Mouse (Mus musculus) forebrain, embryonic 15.5 days (tissue): ENCODE measurements at regions not wholly inside any gene's neighbourhood (a gene's known extent, or its start where the extent isn't known, plus 50 kb on each side); places are given as distances from the start of the nearest gene placed in this dataset.

ENCODE experiments used
- ATAC-seq: fragments of 200-750 bp; cut with Nextera tagmentation; replicated peaks from 2 replicates; pipeline ENCODE4 v1.8.0; 2017; ENCODE audit warnings: mild to moderate bottlenecking, moderate TSS enrichment, moderate library complexity
- H3K27ac ChIP-seq: fragments of 300-500 bp; sonication (generic); replicated peaks from 2 replicates; pipeline ENCODE4 v1.5.1; 2015; ENCODE audit warnings: mild to moderate bottlenecking, inconsistent platforms
- H3K27me3 ChIP-seq: fragments of 300-500 bp; sonication (generic); 2 replicates; pipeline ENCODE4 v1.6.1; 2015; ENCODE audit warnings: inconsistent platforms
- H3K36me3 ChIP-seq: fragments of 300-500 bp; sonication (generic); 2 replicates; pipeline ENCODE4 v1.6.1; 2015; ENCODE audit warnings: mild to moderate bottlenecking, inconsistent platforms
- H3K4me1 ChIP-seq: fragments of 300-500 bp; sonication (generic); 2 replicates; pipeline ENCODE4 v1.6.1; 2015; ENCODE audit warnings: inconsistent platforms
- H3K4me2 ChIP-seq: fragments of 300-500 bp; sonication (generic); replicated peaks from 2 replicates; pipeline ENCODE4 v1.6.1; 2015; ENCODE audit warnings: mild to moderate bottlenecking, inconsistent platforms
- H3K4me3 ChIP-seq: fragments of 300-500 bp; sonication (generic); 2 replicates; pipeline ENCODE4 v1.5.1; 2015; ENCODE audit warnings: mild to moderate bottlenecking, inconsistent platforms
- H3K9ac ChIP-seq: fragments of 300-500 bp; sonication (generic); replicated peaks from 2 replicates; pipeline ENCODE4 v1.6.1; 2015; ENCODE audit warnings: mild to moderate bottlenecking, inconsistent platforms
- H3K9me3 ChIP-seq: fragments of 300-500 bp; sonication (generic); 2 replicates; pipeline ENCODE4 v1.6.1; 2016; ENCODE audit warnings: inconsistent platforms
- WGBS: fragments of 180-500 bp; shearing (Covaris S2); methylation state at CpG from one replicate; pipeline ENCODE4 v1.1.7; 2015; ENCODE audit warnings: mixed read lengths; 5-methylcytosine and 5-hydroxymethylcytosine counted together

- no peaks in the 10 kb centered on the region for H3K27me3 ChIP-seq
- ATAC-seq: no peak
- H3K27ac ChIP-seq: no peak overlapping the region
- no peak overlapping the region for H3K9ac ChIP-seq
- no peaks in the 10 kb centered on the region for H3K36me3 ChIP-seq
- no peak overlapping the region for H3K4me2 ChIP-seq
- no peak overlapping the region for H3K4me3 ChIP-seq
- H3K4me1 ChIP-seq: peaks cover 20% of the 10 kb centered on the region
- H3K9me3 ChIP-seq: no peaks in the 10 kb centered on the region
- 74% methylated on average over 13 of the region's 13 CpGs for whole genome bisulfite sequencing
Observed at GRCm38 (mm10) chr13:113736468-113736867, 57.8 kb upstream of the Arl15 start.

- H3K27ac ChIP-seq: peak overlapping the region; percentile 92
- H3K9me3 ChIP-seq: no peaks in the 10 kb centered on the region
- no peak overlapping the region for H3K4me2 ChIP-seq
- no peak for ATAC-seq
- no peaks in the 10 kb centered on the region for H3K27me3 ChIP-seq
- no peak overlapping the region for H3K9ac ChIP-seq
- no peak overlapping the region for H3K4me3 ChIP-seq
- H3K36me3 ChIP-seq: no peaks in the 10 kb centered on the region
- 46% methylated on average over 18 of the region's 18 CpGs for WGBS
- peaks cover 22% of the 10 kb centered on the region for H3K4me1 ChIP-seq
Observed at GRCm38 (mm10) chr13:113735611-113736285, 58.6 kb upstream of the Arl15 start.

- H3K4me1 ChIP-seq: peaks cover 22% of the 10 kb centered on the region
- WGBS: 17% methylated on average over 5 of the region's 5 CpGs
- no peaks in the 10 kb centered on the region for H3K27me3 ChIP-seq
- peak overlapping the region; percentile 92 for H3K27ac ChIP-seq
- H3K9ac ChIP-seq: no peak overlapping the region
- no peaks in the 10 kb centered on the region for H3K36me3 ChIP-seq
- no peaks in the 10 kb centered on the region for H3K9me3 ChIP-seq
- no peak overlapping the region for H3K4me3 ChIP-seq
- ATAC-seq: peak; percentile 96
- H3K4me2 ChIP-seq: 0 out of 2 replicates have a peak overlapping the region, but pooled peaks have one; percentile 5
Observed at GRCm38 (mm10) chr13:113734134-113734794, 60.0 kb upstream of the Arl15 start.

- Histone ChIP-seq H3K4me3 (no peak overlapping the region), H3K9ac (no peak overlapping the region), H3K27ac (peak overlapping the region; percentile 92), H3K9me3 (no peaks in the 10 kb centered on the region), H3K4me2 (0 out of 2 replicates have a peak overlapping the region, but pooled peaks have one; percentile 5), H3K36me3 (no peaks in the 10 kb centered on the region), H3K4me1 (peaks cover 22% of the 10 kb centered on the region), H3K27me3 (no peaks in the 10 kb centered on the region)
- 52% methylated on average over 2 of the region's 2 CpGs for WGBS
- ATAC-seq: peak; percentile 30
Observed at GRCm38 (mm10) chr13:113733734-113734133, 60.6 kb upstream of the Arl15 start.

DNA sequence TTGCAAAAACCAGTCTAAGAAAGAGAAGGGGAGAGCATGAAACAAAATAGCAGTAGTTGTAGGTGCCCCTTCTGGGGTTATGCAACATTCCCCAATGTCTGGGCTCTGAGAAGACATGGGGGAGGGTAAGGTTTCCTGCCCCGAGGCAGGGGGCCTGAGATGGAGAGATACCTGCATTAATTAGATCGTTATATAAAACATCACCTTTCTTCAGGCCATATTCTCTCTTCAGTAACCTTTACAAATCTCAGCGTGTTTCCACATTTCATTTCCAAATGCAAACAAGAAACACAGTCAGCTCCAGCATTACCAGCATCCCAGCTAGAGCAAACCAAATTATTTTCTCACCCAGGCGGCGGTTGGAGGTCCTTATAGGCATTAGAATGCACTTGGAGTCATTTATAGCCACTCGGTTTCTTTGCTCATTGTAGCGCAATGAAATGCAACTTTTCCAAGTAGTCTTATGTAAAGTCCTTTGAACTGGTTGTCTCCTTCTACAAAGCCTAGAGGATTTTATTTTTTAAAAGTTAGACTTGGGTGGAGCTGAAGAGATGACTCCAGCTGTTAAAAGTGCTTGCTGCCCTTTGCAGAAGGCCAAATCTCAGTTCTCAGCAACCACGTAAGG is 63.4 kb upstream of the Arl15 start:
- WGBS: 27% methylated on average over 8 of the region's 8 CpGs
- Histone ChIP-seq H3K9ac (no peak overlapping the region), H3K36me3 (no peaks in the 10 kb centered on the region), H3K4me1 (peaks cover 22% of the 10 kb centered on the region), H3K4me3 (no peak overlapping the region), H3K4me2 (no peak overlapping the region), H3K27ac (no peak overlapping the region), H3K27me3 (no peaks in the 10 kb centered on the region), H3K9me3 (no peaks in the 10 kb centered on the region)
- no peak for ATAC-seq

DNA sequence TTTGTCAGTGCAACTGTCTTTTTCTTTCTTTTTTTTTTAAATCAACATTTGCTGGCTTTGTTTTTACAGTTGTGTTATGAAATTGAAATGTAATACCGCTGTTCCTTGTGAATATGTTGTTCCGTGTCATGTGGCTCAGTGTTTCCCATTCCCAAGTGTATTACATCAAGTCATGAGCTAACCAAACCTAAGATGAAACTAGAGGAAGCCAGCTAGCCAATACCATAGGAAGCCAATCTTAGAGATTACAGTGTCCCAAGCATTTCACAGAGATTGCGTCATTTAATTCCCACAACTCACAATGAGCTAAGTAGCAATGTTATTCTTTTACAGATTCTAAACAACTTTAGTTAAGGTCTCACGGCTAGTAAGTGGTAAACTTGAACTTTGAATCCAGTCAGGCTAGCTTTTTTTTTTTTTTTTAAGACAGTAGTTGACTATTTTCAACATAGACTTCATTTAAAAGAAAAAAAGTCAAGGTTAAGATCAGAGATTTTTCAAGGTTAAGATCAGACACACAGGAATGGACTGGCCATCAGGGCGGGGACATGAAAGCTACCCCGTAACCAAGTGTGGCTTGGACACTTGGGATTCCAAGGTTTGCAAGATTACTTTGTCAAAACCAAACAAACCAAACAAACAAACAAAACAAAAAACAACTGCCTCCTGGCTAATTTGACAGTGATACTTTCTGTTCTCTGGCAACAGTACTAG is 64.1 kb upstream of the Arl15 start:
- WGBS: 88% methylated on average over 6 of the region's 6 CpGs
- Histone ChIP-seq H3K9me3 (no peaks in the 10 kb centered on the region), H3K4me2 (no peak overlapping the region), H3K27me3 (no peaks in the 10 kb centered on the region), H3K27ac (no peak overlapping the region), H3K36me3 (no peaks in the 10 kb centered on the region), H3K4me3 (no peak overlapping the region), H3K9ac (no peak overlapping the region), H3K4me1 (peaks cover 18% of the 10 kb centered on the region)
- no peak for ATAC-seq

DNA sequence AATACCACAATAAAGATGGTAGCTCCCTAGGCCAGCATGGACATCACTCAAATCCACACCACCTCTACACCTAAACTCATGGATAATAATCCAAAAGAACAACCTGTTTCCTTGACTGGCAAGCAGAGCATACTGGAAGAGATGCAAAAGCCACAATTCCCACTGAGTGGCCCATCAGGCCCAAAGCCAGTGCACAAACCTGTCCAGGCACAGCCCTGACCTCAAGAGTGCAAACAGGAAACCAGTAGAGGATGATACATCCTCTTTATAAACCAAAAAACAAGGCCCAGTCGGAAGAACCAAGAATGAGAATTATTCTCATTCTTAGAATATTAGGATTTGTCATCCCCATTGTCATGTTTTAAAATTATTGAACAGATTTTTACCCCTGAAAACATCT is 64.7 kb upstream of the Arl15 start:
- no peak overlapping the region for H3K4me2 ChIP-seq
- no peak for ATAC-seq
- H3K9ac ChIP-seq: no peak overlapping the region
- WGBS: 89% methylated on average over 1 of the region's 1 CpGs
- H3K36me3 ChIP-seq: no peaks in the 10 kb centered on the region
- H3K4me1 ChIP-seq: peaks cover 15% of the 10 kb centered on the region
- no peaks in the 10 kb centered on the region for H3K27me3 ChIP-seq
- H3K27ac ChIP-seq: no peak overlapping the region
- H3K4me3 ChIP-seq: no peak overlapping the region
- no peaks in the 10 kb centered on the region for H3K9me3 ChIP-seq

GRCm38 (mm10) chr13:113728111-113728510 is 64.6 kb upstream of the Hspb3 start:
- WGBS: 44% methylated on average over 5 of the region's 5 CpGs
- 0 out of 2 replicates have a peak, but pooled peaks cover 3% of the 10 kb centered on the region for H3K4me1 ChIP-seq
- H3K36me3 ChIP-seq: no peaks in the 10 kb centered on the region
- H3K27ac ChIP-seq: no peak overlapping the region
- no peaks in the 10 kb centered on the region for H3K9me3 ChIP-seq
- no peak overlapping the region for H3K4me3 ChIP-seq
- ATAC-seq: no peak
- H3K9ac ChIP-seq: no peak overlapping the region
- no peak overlapping the region for H3K4me2 ChIP-seq
- no peaks in the 10 kb centered on the region for H3K27me3 ChIP-seq

- no peaks in the 10 kb centered on the region for H3K27me3 ChIP-seq
- 58% methylated on average over 6 of the region's 6 CpGs for WGBS
Observed at GRCm38 (mm10) chr13:113724881-113725837, 61.7 kb upstream of the Hspb3 start.

DNA sequence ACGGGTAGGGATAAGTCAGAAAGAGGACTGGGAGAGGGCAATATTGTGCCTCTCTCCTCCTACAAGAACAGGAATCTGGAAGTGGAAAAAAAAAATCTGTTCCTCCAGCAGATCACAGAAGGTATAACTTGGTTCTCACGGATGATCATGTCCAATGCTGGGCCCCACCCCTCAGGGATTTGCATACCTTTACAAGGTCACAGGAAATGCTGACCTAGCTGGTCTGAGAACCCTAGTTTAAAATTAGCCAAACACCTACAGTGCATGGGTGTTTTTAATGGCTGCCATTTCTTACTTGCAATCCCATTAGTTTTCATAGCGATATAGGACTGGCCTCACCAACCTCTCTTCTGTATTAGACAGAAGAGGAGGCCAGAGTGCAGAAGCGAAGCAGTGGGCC is 51.8 kb upstream of the Hspb3 start:
- Histone ChIP-seq H3K27ac (no peak overlapping the region), H3K4me3 (no peak overlapping the region), H3K36me3 (no peaks in the 10 kb centered on the region), H3K4me1 (no peaks in the 10 kb centered on the region), H3K9me3 (no peaks in the 10 kb centered on the region; the same call in 1 of the 2 replicates), H3K27me3 (no peaks in the 10 kb centered on the region), H3K9ac (no peak overlapping the region), H3K4me2 (no peak overlapping the region)
- no peak for ATAC-seq
- 90% methylated on average over 4 of the region's 4 CpGs for WGBS

More at GRCm38 (mm10) chr13:113724881-113725837, 61.7 kb upstream of the Hspb3 start:
- no peak overlapping the region for H3K4me3 ChIP-seq
- no peaks in the 10 kb centered on the region for H3K4me1 ChIP-seq
- H3K9ac ChIP-seq: no peak overlapping the region
- no peaks in the 10 kb centered on the region for H3K36me3 ChIP-seq
- ATAC-seq: peak; percentile 51; the same call in 1 of the 2 replicates
- H3K9me3 ChIP-seq: no peaks in the 10 kb centered on the region
- no peak overlapping the region for H3K4me2 ChIP-seq
- no peak overlapping the region for H3K27ac ChIP-seq

- H3K36me3 ChIP-seq: no peaks in the 10 kb centered on the region
- H3K27ac ChIP-seq: no peak overlapping the region
- H3K27me3 ChIP-seq: no peaks in the 10 kb centered on the region
- H3K4me3 ChIP-seq: no peak overlapping the region
- H3K4me1 ChIP-seq: no peaks in the 10 kb centered on the region
- no peaks in the 10 kb centered on the region; the same call in 1 of the 2 replicates for H3K9me3 ChIP-seq
- 47% methylated on average over 4 of the region's 4 CpGs for WGBS
- no peak overlapping the region for H3K4me2 ChIP-seq
- no peak overlapping the region for H3K9ac ChIP-seq
- ATAC-seq: 0 out of 2 replicates have a peak, but pooled peaks have one; percentile 57
Observed at GRCm38 (mm10) chr13:113713844-113714243, 50.4 kb upstream of the Hspb3 start.
